Mouse (Mus musculus) kidney, adult 2 months (tissue): ENCODE results near the gene Dbx1.

Experiments
- CTCF ChIP-seq: fragments of 200-500 bp; conservative IDR thresholded peaks from 2 replicates; pipeline ENCODE4 v1.5.1; 2011; ENCODE audit warnings: low read depth, mild to moderate bottlenecking, control low read depth, low read length, moderate library complexity, mixed read lengths; ENCODE audit not compliant: insufficient read depth, insufficient read length
- POLR2A ChIP-seq: fragments of 200-500 bp; IDR thresholded peaks from one replicate; pipeline ENCODE4 v1.6.1; 2011; ENCODE audit warnings: low read depth, low read length, control low read depth

DNA sequence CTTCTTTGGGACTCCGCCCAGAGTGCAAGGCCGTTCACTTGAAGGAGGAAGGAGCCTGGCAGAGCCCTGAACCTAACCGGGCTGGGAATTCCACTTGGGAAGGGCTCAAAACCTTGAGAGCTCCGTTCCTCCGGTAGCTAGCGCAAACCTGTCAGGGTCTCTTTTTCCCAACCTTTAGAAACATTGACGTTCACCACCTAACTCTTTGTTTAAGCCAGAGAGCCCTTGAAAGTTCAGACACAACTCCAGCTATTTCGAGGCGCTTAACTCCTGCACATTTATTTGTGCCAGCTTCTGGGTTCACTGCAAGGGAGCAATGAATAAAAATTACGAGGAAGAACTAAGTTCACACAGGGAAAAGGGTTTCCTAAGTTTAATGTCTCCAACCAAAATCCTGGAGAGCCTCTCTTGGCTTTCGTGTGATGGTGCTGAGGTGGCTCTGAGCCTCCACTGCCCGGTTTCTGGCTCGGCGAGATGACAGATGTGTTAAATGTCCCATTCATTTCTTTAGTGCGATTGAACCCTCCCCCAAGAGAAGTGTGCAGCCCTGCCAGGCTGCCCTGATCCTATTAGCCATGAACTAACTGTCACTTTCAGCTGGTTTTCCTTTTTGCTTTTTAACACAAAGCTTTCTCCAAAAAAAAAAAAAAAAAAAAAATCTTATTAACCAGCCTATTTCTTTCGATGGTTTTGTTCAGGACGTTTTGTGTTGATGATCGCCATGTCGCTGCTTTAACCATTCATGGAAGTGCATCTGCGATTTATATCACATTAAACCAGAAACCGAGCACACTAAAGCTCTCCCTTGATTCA lies 1.4 kb upstream of the Dbx1 start:
- TF ChIP-seq POLR2A (no peak), CTCF (no peak)
